Mouse (Mus musculus) thymus, postnatal 14 days (tissue): ENCODE data around the gene Ccm2l.

ENCODE experiments used
- DNase-seq: peaks from one replicate; pipeline ENCODE4 v3.0.0; 2021

Gene Ccm2l

GRCm38 (mm10) chr2:153065747-153066508 lies at the start of gene Ccm2l:
Gene Ccm2l (plus strand): TSS chr2:153065955.
- DNase-seq: no peak

GRCm38 (mm10) chr2:153016786-153017185 lies 49.0 kb upstream of the Ccm2l start:
- DNase-seq: no peak

- no peak for DNase-seq
Observed at GRCm38 (mm10) chr2:153019355-153019754, 46.4 kb upstream of the Ccm2l start.

GRCm38 (mm10) chr2:153021163-153021562 lies 44.6 kb upstream of the Ccm2l start:
- no peak for DNase-seq

- no peak for DNase-seq
Observed at GRCm38 (mm10) chr2:153022855-153023254, 42.9 kb upstream of the Ccm2l start.

GRCm38 (mm10) chr2:153026052-153026451 lies 39.7 kb upstream of the Ccm2l start:
- no peak for DNase-seq

- DNase-seq: no peak
Observed at GRCm38 (mm10) chr2:153027501-153027900, 38.3 kb upstream of the Ccm2l start.

- DNase-seq: no peak
Observed at GRCm38 (mm10) chr2:153030422-153030821, 35.3 kb upstream of the Ccm2l start.

- DNase-seq: peak; percentile 27
Observed at GRCm38 (mm10) chr2:153031126-153032082, 34.4 kb upstream of the Ccm2l start, which contains the start of gene Xkr7. Gene Xkr7 (plus strand): TSS chr2:153031852.

GRCm38 (mm10) chr2:153032083-153032842 lies 33.5 kb upstream of the Ccm2l start:
- DNase-seq: peak; percentile 92

- DNase-seq: no peak
Observed at GRCm38 (mm10) chr2:153032973-153033372, 32.8 kb upstream of the Ccm2l start.

- DNase-seq: no peak
Observed at GRCm38 (mm10) chr2:153033545-153034230, 32.1 kb upstream of the Ccm2l start.

GRCm38 (mm10) chr2:153036690-153037089 lies 29.1 kb upstream of the Ccm2l start:
- DNase-seq: no peak

- DNase-seq: no peak
Observed at GRCm38 (mm10) chr2:153043886-153044285, 21.9 kb upstream of the Ccm2l start.

- peak; percentile 69 for DNase-seq
Observed at GRCm38 (mm10) chr2:153045884-153046299, 19.9 kb upstream of the Ccm2l start.

GRCm38 (mm10) chr2:153047828-153048465 lies 17.8 kb upstream of the Ccm2l start:
- peak; percentile 62 for DNase-seq

- DNase-seq: peak; percentile 56
Observed at GRCm38 (mm10) chr2:153049288-153049996, 16.3 kb upstream of the Ccm2l start.

- DNase-seq: no peak
Observed at GRCm38 (mm10) chr2:153049997-153050358, 15.8 kb upstream of the Ccm2l start.

- DNase-seq: no peak
Observed at GRCm38 (mm10) chr2:153051095-153051494, 14.7 kb upstream of the Ccm2l start.

GRCm38 (mm10) chr2:153051537-153051936 lies 14.2 kb upstream of the Ccm2l start:
- no peak for DNase-seq

- DNase-seq: peak; percentile 36
Observed at GRCm38 (mm10) chr2:153052700-153053351, 12.9 kb upstream of the Ccm2l start.
